Mouse (Mus musculus): ENCODE data around the gene Abcc3. TPM values are rescaled to one million over a fixed set of nuclear protein-coding genes. Genes with fewer than 3 reads are reported as not detected.

Abcc3 gene
- polyA plus RNA-seq, 1 experiment from 2014 or later = 0.27 TPM

- no peak for ATAC-seq
- 45% methylated on average over 9 of the region's 9 CpGs for WGBS
- Histone ChIP-seq H3K4me3 (ENCODE audit: low read depth, low read length) (no peak overlapping the region), H3K27ac (ENCODE audit: low read depth, low read length) (no peak overlapping the region), H3K4me1 (ENCODE audit: control insufficient read depth, insufficient read depth, low read length) (no peaks in the 10 kb centered on the region), H3K9me3 (replicated peaks; ENCODE audit: control insufficient read depth, low read length) (no peaks in the 10 kb centered on the region), H3K9ac (ENCODE audit: low read length) (no peak overlapping the region), H3K27me3 (replicated peaks; ENCODE audit: control insufficient read depth, insufficient read depth, low read length) (no peaks in the 10 kb centered on the region), H3K36me3 (ENCODE audit: control insufficient read depth, insufficient read depth, low read length) (peaks cover 87% of the 10 kb centered on the region), H3K4me2 (ENCODE audit: low read length) (no peak overlapping the region)
- DNase-seq (ENCODE audit: low spot score) = no peak
Observed at GRCm38 (mm10) chr11:94294996-94295845, 97.6 kb downstream of the Abcc3 start.

Other genes starting within 250 kb of the Abcc3 start
- 32.4 and 37.5 TPM in 2 replicates for gene Tob1, start 181.5 kb downstream of the Abcc3 start, polyA plus RNA-seq (2014; fragmentation: Nextera tagmentation; extraction: Ambion mirVana)
- gene Wfikkn2, start 147.0 kb downstream of the Abcc3 start, polyA plus RNA-seq (2014; fragmentation: Nextera tagmentation; extraction: Ambion mirVana) = 3.7 and 4.2 TPM in 2 replicates
- gene Gm21885, start 111.1 kb downstream of the Abcc3 start, polyA plus RNA-seq (2014; fragmentation: Nextera tagmentation; extraction: Ambion mirVana) = not detected in 2 replicates
- 89.6 and 104 TPM in 2 replicates for gene Luc7l3, start 71.0 kb downstream of the Abcc3 start, polyA plus RNA-seq (2014; fragmentation: Nextera tagmentation; extraction: Ambion mirVana)
- 10.2 and 10.3 TPM in 2 replicates for gene Ankrd40, start 65.0 kb downstream of the Abcc3 start, polyA plus RNA-seq (2014; fragmentation: Nextera tagmentation; extraction: Ambion mirVana)
- 7.0 and 7.1 TPM in 2 replicates for gene Cacna1g, start 81.2 kb upstream of the Abcc3 start, polyA plus RNA-seq (2014; fragmentation: Nextera tagmentation; extraction: Ambion mirVana)
- gene Spata20, start 93.2 kb upstream of the Abcc3 start, polyA plus RNA-seq (2014; fragmentation: Nextera tagmentation; extraction: Ambion mirVana) = 0.43 and 0.67 TPM in 2 replicates
- gene Epn3, start 107.0 kb upstream of the Abcc3 start, polyA plus RNA-seq (2014; fragmentation: Nextera tagmentation; extraction: Ambion mirVana) = 0.30 and 0.41 TPM in 2 replicates
- 1.8 and 2.1 TPM in 2 replicates for gene Mycbpap, start 128.7 kb upstream of the Abcc3 start, polyA plus RNA-seq (2014; fragmentation: Nextera tagmentation; extraction: Ambion mirVana)
- gene Rsad1, start 156.3 kb upstream of the Abcc3 start, polyA plus RNA-seq (2014; fragmentation: Nextera tagmentation; extraction: Ambion mirVana) = 3.9 and 4.1 TPM in 2 replicates
- gene Chad, start 172.1 kb upstream of the Abcc3 start, polyA plus RNA-seq (2014; fragmentation: Nextera tagmentation; extraction: Ambion mirVana) = 0.17 TPM in 2 replicates
- gene Acsf2, start 208.9 kb upstream of the Abcc3 start, polyA plus RNA-seq (2014; fragmentation: Nextera tagmentation; extraction: Ambion mirVana) = 2.1 and 2.3 TPM in 2 replicates
- 120 and 137 TPM in 2 replicates for gene Lrrc59, start 236.8 kb upstream of the Abcc3 start, polyA plus RNA-seq (2014; fragmentation: Nextera tagmentation; extraction: Ambion mirVana)

Data from forebrain, embryonic 14.5 days (tissue).